In genomic region chr16:4777905-4778609, GRCm38 (mm10) we compare ENCODE assay signal across 14 mouse cellular contexts. TPM values are rescaled to one million over a fixed set of nuclear protein-coding genes. Genes with fewer than 3 reads are reported as not detected.
DNase-seq lines count a peak whose midpoint lies in the region; ATAC-seq and TF ChIP-seq lines count a peak whose summit lies in the region.
"Had no signal": no experiment of that assay in that cellular context is flagged by ENCODE, and none has a peak within 500 bp of the region (broad histone marks: within the 10 kb centered on the region; RNA-seq: fewer than 3 reads in every experiment).

No protein-coding gene starts in this region.

- in situ Hi-C loops in ES-E14 (cut with MboI; ENCODE audit: low sequenced_read_pairs in 2 of 2, unreplicated experiment in 2 of 2) = no loop called here

- H3K4me2 ChIP-seq in kidney, embryonic 14.5 days (replicated peaks; ENCODE audit: low read depth, low read length) = no peak overlapping the region
- H3K4me2 ChIP-seq in forebrain, embryonic 11.5 days (ENCODE audit: low read depth, low read length, severe bottlenecking) = no peak overlapping the region
- H3K4me2 ChIP-seq: hindbrain, embryonic 12.5 days; midbrain, embryonic 15.5 days had no signal

- H3K4me1 ChIP-seq in kidney, embryonic 14.5 days (ENCODE audit: control insufficient read depth, insufficient read depth, low read length) = no peaks in the 10 kb centered on the region; the same call in 1 of the 2 replicates
- peaks cover 0 to 12% of the 10 kb centered on the region in 2 experiments; a peak in 1 of 4 replicates for H3K4me1 ChIP-seq in ES-E14 (ENCODE audit: control insufficient read depth in 2 of 2, insufficient read depth in 2 of 2, low read length in 2 of 2, poor library complexity in 1 of 2)
- H3K4me1 ChIP-seq in olfactory bulb, adult 2 months (ENCODE audit: control insufficient read depth, insufficient read depth, low read length) = peaks cover 20% of the 10 kb centered on the region
- no peaks in the 10 kb centered on the region for H3K4me1 ChIP-seq in forebrain, embryonic 11.5 days (replicated peaks; ENCODE audit: control insufficient read depth, insufficient read depth, low read length)
- H3K4me1 ChIP-seq: hindbrain, embryonic 12.5 days; midbrain, embryonic 15.5 days had no signal

- H3K9ac ChIP-seq in kidney, embryonic 14.5 days (ENCODE audit: low read depth, low read length) = no peak overlapping the region
- H3K9ac ChIP-seq in ES-E14 (ENCODE audit: insufficient read depth, low read depth, low read length, poor library complexity, severe bottlenecking) = no peak overlapping the region
- H3K9ac ChIP-seq in forebrain, embryonic 11.5 days (ENCODE audit: low read length) = no peak overlapping the region
- H3K9ac ChIP-seq: hindbrain, embryonic 12.5 days; midbrain, embryonic 15.5 days had no signal

- no peak for TF ChIP-seq POLR2A in olfactory bulb, adult 2 months (IDR thresholded peaks at IDR 0.05; ENCODE audit: insufficient read depth, low read depth, low read length)

- 92% methylated on average over 4 of the region's 4 CpGs for WGBS in kidney, embryonic 14.5 days
- 95% methylated on average over 4 of the region's 4 CpGs for WGBS in olfactory bulb, adult 2 months
- 91% methylated on average over 4 of the region's 4 CpGs for WGBS in forebrain, embryonic 11.5 days

- peak; percentile 30 for DNase-seq in kidney, adult 18-20 months
- no peak for DNase-seq in ES-E14 (ENCODE audit: low read depth, low spot score)
- DNase-seq in fibroblast of lung, adult 2 months (ENCODE audit: low read depth) = peak; percentile 40
- no peak for DNase-seq in right cerebral cortex, postnatal 36 days (ENCODE audit: low spot score in 2 of 2)
- no peak for DNase-seq in B cell, adult 2 months
- DNase-seq in forebrain, embryonic 11.5 days (ENCODE audit: low spot score) = no peak

- H3K27ac ChIP-seq in kidney, embryonic 14.5 days (ENCODE audit: low read depth, low read length) = no peak overlapping the region
- H3K27ac ChIP-seq in ES-E14 (ENCODE audit: insufficient read depth, low read depth, low read length, poor library complexity, severe bottlenecking) = peak overlapping the region; percentile 15; the same call in 1 of the 2 replicates
- peak overlapping the region; percentile 8; the same call in 1 of the 2 replicates for H3K27ac ChIP-seq in olfactory bulb, adult 2 months (ENCODE audit: insufficient read depth, low read depth, low read length)
- H3K27ac ChIP-seq in forebrain, embryonic 11.5 days (ENCODE audit: low read depth, low read length) = no peak overlapping the region
- H3K27ac ChIP-seq: hindbrain, embryonic 12.5 days; midbrain, embryonic 15.5 days had no signal

- H3K4me3 ChIP-seq in kidney, embryonic 14.5 days (ENCODE audit: low read length) = no peak overlapping the region
- no peak overlapping the region for H3K4me3 ChIP-seq in ES-E14 (ENCODE audit: insufficient read depth in 1 of 2, low read depth in 1 of 2, low read length in 2 of 2, poor library complexity in 1 of 2, severe bottlenecking in 1 of 2)
- no peak overlapping the region for H3K4me3 ChIP-seq in olfactory bulb, adult 2 months (ENCODE audit: insufficient read depth, low read depth, low read length)
- H3K4me3 ChIP-seq in forebrain, embryonic 11.5 days (ENCODE audit: low read depth, low read length) = no peak overlapping the region
- H3K4me3 ChIP-seq: hindbrain, embryonic 12.5 days; midbrain, embryonic 15.5 days had no signal

- no peaks in the 10 kb centered on the region for H3K27me3 ChIP-seq in kidney, embryonic 14.5 days (ENCODE audit: control insufficient read depth, insufficient read depth, low read length)
- H3K27me3 ChIP-seq in forebrain, embryonic 11.5 days (ENCODE audit: control insufficient read depth, insufficient read depth, low read length) = no peaks in the 10 kb centered on the region
- H3K27me3 ChIP-seq: hindbrain, embryonic 12.5 days; midbrain, embryonic 15.5 days had no signal

- no peaks in the 10 kb centered on the region for H3K36me3 ChIP-seq in kidney, embryonic 14.5 days (ENCODE audit: control insufficient read depth, insufficient read depth, low read length)
- no peaks in the 10 kb centered on the region for H3K36me3 ChIP-seq in ES-E14 (ENCODE audit: control insufficient read depth, insufficient read depth, low read length, poor library complexity, severe bottlenecking)
- H3K36me3 ChIP-seq in forebrain, embryonic 11.5 days (ENCODE audit: control insufficient read depth, insufficient read depth, low read length) = no peaks in the 10 kb centered on the region
- H3K36me3 ChIP-seq: midbrain, embryonic 15.5 days had no signal

- H3K9me3 ChIP-seq in kidney, embryonic 14.5 days (ENCODE audit: control insufficient read depth, low read length) = no peaks in the 10 kb centered on the region
- H3K9me3 ChIP-seq in ES-E14 (ENCODE audit: control insufficient read depth, insufficient read depth, low read depth, low read length) = no peaks in the 10 kb centered on the region
- H3K9me3 ChIP-seq in forebrain, embryonic 11.5 days (ENCODE audit: control insufficient read depth, low read length) = no peaks in the 10 kb centered on the region
- H3K9me3 ChIP-seq: hindbrain, embryonic 12.5 days; midbrain, embryonic 15.5 days had no signal

- no peak for TF ChIP-seq CTCF in olfactory bulb, adult 2 months (IDR thresholded peaks at IDR 0.05; ENCODE audit: insufficient read depth, low read depth, low read length)

- ATAC-seq in kidney, embryonic 14.5 days (ENCODE audit: low FRiP score, low TSS enrichment) = no peak
- ATAC-seq in forebrain, embryonic 11.5 days (replicated peaks; ENCODE audit: low FRiP score) = no peak
- ATAC-seq: forebrain, embryonic 14.5 days; midbrain, embryonic 15.5 days had no signal

TF ChIP-seq in ES-E14, 5 proteins besides CTCF, POLR2A, EP300 and RAD21:
- TF ChIP-seq MAFK (IDR thresholded peaks at IDR 0.05; ENCODE audit: insufficient read depth, low read depth, low read length) (peak; percentile 48; the same call in 1 of the 2 replicates), HCFC1 (IDR thresholded peaks at IDR 0.05; ENCODE audit: borderline replicate concordance, insufficient read depth, low read length) (no peak), ZC3H11A (IDR thresholded peaks at IDR 0.05; ENCODE audit: borderline replicate concordance, low read depth, low read length) (no peak), ZNF384 (IDR thresholded peaks at IDR 0.05; ENCODE audit: low read depth, low read length) (no peak)
TF ChIP-seq in ES-E14: peak in this region for 1.

RNA-seq across cellular contexts. Expression of gene Cdip1, which starts 12.0 kb away (rescaled TPM):
- 67.2 and 98.0 TPM in 2 replicates for polyA plus RNA-seq in kidney, embryonic 14.5 days (2014; fragmentation: Nextera tagmentation; extraction: Ambion mirVana)
- 27.1 and 35.1 TPM in 2 replicates for total RNA-seq in ES-E14 (2012; rRNA removed)
- polyA plus RNA-seq in olfactory bulb, adult 2 months (2012; ENCODE audit: insufficient read depth, insufficient read length, low replicate concordance, missing spikeins) = 128 TPM in 1 of 2 replicates, not detected in the other
- polyA plus RNA-seq in forebrain, embryonic 11.5 days (2014; fragmentation: Nextera tagmentation; extraction: Ambion mirVana) = 107 and 109 TPM in 2 replicates

RNA-seq across cellular contexts. Expression of gene Hmox2, which starts 51.9 kb away (rescaled TPM):
- 103 and 113 TPM in 2 replicates for polyA plus RNA-seq in kidney, embryonic 14.5 days (2014; fragmentation: Nextera tagmentation; extraction: Ambion mirVana)
- 26.2 and 36.1 TPM in 2 replicates for total RNA-seq in ES-E14 (2012; rRNA removed)
- polyA plus RNA-seq in olfactory bulb, adult 2 months (2012; ENCODE audit: insufficient read depth, insufficient read length, low replicate concordance, missing spikeins) = not detected in 2 replicates
- polyA plus RNA-seq in forebrain, embryonic 11.5 days (2014; fragmentation: Nextera tagmentation; extraction: Ambion mirVana) = 74.3 and 80.3 TPM in 2 replicates

RNA-seq across cellular contexts. Expression of gene 4930562C15Rik, which starts 57.2 kb away (rescaled TPM):
- 0.89 TPM in 1 of 2 replicates, not detected in the other for polyA plus RNA-seq in kidney, embryonic 14.5 days (2014; fragmentation: Nextera tagmentation; extraction: Ambion mirVana)
- 0.09 and 0.21 TPM in 2 replicates for total RNA-seq in ES-E14 (2012; rRNA removed)
- polyA plus RNA-seq in olfactory bulb, adult 2 months (2012; ENCODE audit: insufficient read depth, insufficient read length, low replicate concordance, missing spikeins) = not detected in 2 replicates
- 0.36 TPM in 1 of 2 replicates, not detected in the other for polyA plus RNA-seq in forebrain, embryonic 11.5 days (2014; fragmentation: Nextera tagmentation; extraction: Ambion mirVana)
- total RNA-seq: adrenal gland, adult 18-20 months; left cerebral cortex, adult 8-10 months had no signal
- polyA plus RNA-seq: cortical plate, adult 2 months had no signal

RNA-seq across cellular contexts. Expression of gene Nmral1, which starts 58.9 kb away (rescaled TPM):
- 132 and 145 TPM in 2 replicates for polyA plus RNA-seq in kidney, embryonic 14.5 days (2014; fragmentation: Nextera tagmentation; extraction: Ambion mirVana)
- 35.2 and 43.5 TPM in 2 replicates for total RNA-seq in ES-E14 (2012; rRNA removed)
- not detected in 2 replicates for polyA plus RNA-seq in olfactory bulb, adult 2 months (2012; ENCODE audit: insufficient read depth, insufficient read length, low replicate concordance, missing spikeins)
- 212 and 220 TPM in 2 replicates for polyA plus RNA-seq in forebrain, embryonic 11.5 days (2014; fragmentation: Nextera tagmentation; extraction: Ambion mirVana)

Comparison
In these comparisons a context has a peak if more than half of its experiments do, and no peak if none do; other contexts are left out.
1. DNase-seq: peak in kidney, adult 18-20 months (single experiment) and fibroblast of lung, adult 2 months (single experiment); none in ES-E14 (single experiment), right cerebral cortex, postnatal 36 days (0 of 2), B cell, adult 2 months (0 of 2) and forebrain, embryonic 11.5 days (single experiment).
2. H3K27ac ChIP-seq: peak in ES-E14 (single experiment) and olfactory bulb, adult 2 months (single experiment); none in kidney, embryonic 14.5 days (single experiment) and forebrain, embryonic 11.5 days (single experiment).
3. RNA of gene Hmox2, which starts 51.9 kb away (polyA plus RNA-seq): 103 to 113 TPM in kidney, embryonic 14.5 days and 74.3 to 80.3 TPM in forebrain, embryonic 11.5 days; not detected in olfactory bulb, adult 2 months; every median in the first group is over 10 times any median in the second.